Mouse (Mus musculus): ENCODE measurements around the gene Ccdc50. TPM values are rescaled to one million over a fixed set of nuclear protein-coding genes. Genes with fewer than 3 reads are reported as not detected.

Ccdc50 gene
- polyA plus RNA-seq, 1 experiment from 2014 or later = 40.7 TPM

DNA sequence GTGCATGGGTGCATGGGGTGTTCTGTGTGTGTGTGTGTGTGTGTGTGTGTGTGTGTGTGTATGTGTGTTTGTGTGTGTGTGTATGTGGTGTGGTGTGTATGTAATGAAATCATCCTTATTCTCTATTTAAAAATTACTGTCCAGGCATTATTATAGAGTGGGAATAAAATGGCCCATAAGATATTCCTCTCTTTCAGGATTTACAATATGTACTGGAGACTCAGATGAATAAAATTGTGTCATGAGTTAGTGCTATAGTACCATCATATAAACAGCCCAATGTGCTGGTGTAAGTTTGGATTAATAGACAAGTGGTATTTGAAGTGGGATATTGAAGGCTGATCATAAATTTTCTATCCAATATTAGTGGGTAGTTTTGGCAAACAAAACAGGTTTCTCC lies 15.4 kb downstream of the Ccdc50 start:
- H3K4me2 ChIP-seq = no peak overlapping the region
- DNase-seq (ENCODE audit: low spot score) (no peak), ATAC-seq (replicated peaks; ENCODE audit: low FRiP score) (no peak)
- no peak overlapping the region for H3K27ac ChIP-seq (ENCODE audit: low read depth, low read length)
- H3K9me3 ChIP-seq (ENCODE audit: control insufficient read depth, low read length) = no peaks in the 10 kb centered on the region
- no peak overlapping the region for H3K9ac ChIP-seq (ENCODE audit: low read depth, low read length)
- no peaks in the 10 kb centered on the region for H3K4me1 ChIP-seq (replicated peaks; ENCODE audit: control insufficient read depth, insufficient read depth, low read length)
- peaks cover 5% of the 10 kb centered on the region; the same call in 1 of the 2 replicates for H3K36me3 ChIP-seq (ENCODE audit: control insufficient read depth, insufficient read depth, low read length)
- no peak overlapping the region for H3K4me3 ChIP-seq (ENCODE audit: low read depth, low read length)
- no peaks in the 10 kb centered on the region for H3K27me3 ChIP-seq (replicated peaks; ENCODE audit: control insufficient read depth, insufficient read depth, low read length)

- H3K36me3 ChIP-seq (ENCODE audit: control insufficient read depth, insufficient read depth, low read length) = peaks cover 23% of the 10 kb centered on the region
- ATAC-seq (replicated peaks; ENCODE audit: low FRiP score) = no peak
- no peaks in the 10 kb centered on the region for H3K4me1 ChIP-seq (replicated peaks; ENCODE audit: control insufficient read depth, insufficient read depth, low read length)
Observed at GRCm38 (mm10) chr16:27416937-27417584, 28.4 kb downstream of the Ccdc50 start.

DNA sequence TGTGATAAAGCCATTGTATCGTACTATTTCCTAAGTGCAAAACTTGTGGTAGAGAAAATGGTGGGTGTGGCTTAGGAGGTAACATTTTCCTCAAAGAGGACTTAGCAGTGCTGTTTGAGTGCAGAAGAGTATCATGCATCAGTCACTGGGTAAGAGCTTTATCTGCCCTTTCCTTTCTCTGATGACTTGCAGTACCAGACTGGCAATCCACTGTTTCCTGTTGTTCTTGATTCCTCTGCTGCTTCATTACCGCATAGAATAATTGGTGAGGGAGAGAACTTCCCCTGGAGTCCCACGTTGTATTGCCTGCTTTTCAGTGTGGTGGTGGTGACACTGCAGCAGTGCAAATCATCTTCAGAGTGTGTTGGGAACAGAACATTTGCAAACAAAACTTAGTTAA lies 29.0 kb downstream of the Ccdc50 start:
- Histone ChIP-seq H3K4me2 (no peak overlapping the region), H3K4me1 (replicated peaks; ENCODE audit: control insufficient read depth, insufficient read depth, low read length) (no peaks in the 10 kb centered on the region), H3K9ac (ENCODE audit: low read depth, low read length) (no peak overlapping the region), H3K9me3 (ENCODE audit: control insufficient read depth, low read length) (no peaks in the 10 kb centered on the region), H3K27me3 (replicated peaks; ENCODE audit: control insufficient read depth, insufficient read depth, low read length) (no peaks in the 10 kb centered on the region), H3K27ac (ENCODE audit: low read depth, low read length) (no peak overlapping the region), H3K4me3 (ENCODE audit: low read depth, low read length) (no peak overlapping the region), H3K36me3 (ENCODE audit: control insufficient read depth, insufficient read depth, low read length) (peaks cover 28% of the 10 kb centered on the region)
- ATAC-seq (replicated peaks; ENCODE audit: low FRiP score) = no peak
- 59% methylated on average over 3 of the region's 3 CpGs for WGBS
- DNase-seq (ENCODE audit: low spot score) = no peak

More at GRCm38 (mm10) chr16:27416937-27417584, 28.4 kb downstream of the Ccdc50 start:
- Histone ChIP-seq H3K27ac (ENCODE audit: low read depth, low read length) (no peak overlapping the region), H3K4me2 (no peak overlapping the region), H3K9me3 (ENCODE audit: control insufficient read depth, low read length) (no peaks in the 10 kb centered on the region), H3K27me3 (replicated peaks; ENCODE audit: control insufficient read depth, insufficient read depth, low read length) (no peaks in the 10 kb centered on the region), H3K9ac (ENCODE audit: low read depth, low read length) (no peak overlapping the region), H3K4me3 (ENCODE audit: low read depth, low read length) (no peak overlapping the region)
- DNase-seq (ENCODE audit: low spot score) = no peak
- WGBS = 85% methylated on average over 6 of the region's 6 CpGs

DNA sequence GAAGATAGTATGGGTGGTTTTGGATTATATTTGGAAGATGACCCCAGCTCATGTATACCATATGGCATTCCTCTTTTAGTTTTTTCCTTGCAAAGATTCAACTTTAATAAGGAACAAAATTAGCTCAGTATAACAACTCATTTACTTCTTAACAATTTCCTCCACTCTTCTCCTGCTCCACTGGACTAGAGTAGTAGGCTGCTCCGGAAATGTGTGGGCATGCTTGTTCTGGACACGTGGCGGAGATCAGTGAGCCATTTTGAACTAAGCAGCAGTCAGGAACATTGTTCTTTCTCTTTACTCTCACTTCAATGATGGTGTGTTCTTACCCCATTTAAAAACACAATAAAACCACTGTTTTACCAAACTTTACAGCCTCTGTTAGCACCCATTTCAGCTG lies 32.3 kb downstream of the Ccdc50 start:
- WGBS = 100% methylated on average over 3 of the region's 3 CpGs
- Histone ChIP-seq H3K36me3 (ENCODE audit: control insufficient read depth, insufficient read depth, low read length) (peaks cover 21% of the 10 kb centered on the region), H3K9ac (ENCODE audit: low read depth, low read length) (no peak overlapping the region), H3K4me3 (ENCODE audit: low read depth, low read length) (no peak overlapping the region), H3K27me3 (replicated peaks; ENCODE audit: control insufficient read depth, insufficient read depth, low read length) (no peaks in the 10 kb centered on the region), H3K4me2 (no peak overlapping the region), H3K9me3 (ENCODE audit: control insufficient read depth, low read length) (no peaks in the 10 kb centered on the region), H3K4me1 (replicated peaks; ENCODE audit: control insufficient read depth, insufficient read depth, low read length) (no peaks in the 10 kb centered on the region), H3K27ac (ENCODE audit: low read depth, low read length) (no peak overlapping the region)
- DNase-seq (ENCODE audit: low spot score) (no peak), ATAC-seq (replicated peaks; ENCODE audit: low FRiP score) (no peak)

DNA sequence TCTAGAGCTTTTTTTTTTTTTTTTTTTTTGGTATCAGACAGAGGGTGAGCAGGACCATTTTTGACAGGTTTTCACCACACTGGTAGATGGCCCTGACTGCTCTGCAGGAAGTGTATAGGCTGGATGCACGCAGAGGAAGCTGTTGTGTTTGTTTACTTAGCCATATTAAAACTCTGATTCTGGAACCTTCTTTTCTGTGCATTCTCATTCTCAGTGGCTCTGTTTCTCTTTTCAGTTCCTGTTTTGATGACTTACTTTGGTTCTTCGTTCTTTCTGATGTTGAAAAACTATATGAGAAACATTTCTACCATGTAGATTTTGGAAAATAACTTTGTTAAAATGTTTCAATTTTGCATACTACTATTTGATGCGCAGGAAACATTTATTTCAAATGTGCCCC lies 46.4 kb downstream of the Ccdc50 start:
- H3K36me3 ChIP-seq (ENCODE audit: control insufficient read depth, insufficient read depth, low read length) = peaks cover 6% of the 10 kb centered on the region; the same call in 1 of the 2 replicates
- no peak overlapping the region for H3K4me2 ChIP-seq
- 90% methylated on average over 3 of the region's 3 CpGs for WGBS
- no peak for ATAC-seq (replicated peaks; ENCODE audit: low FRiP score)
- no peak overlapping the region for H3K4me3 ChIP-seq (ENCODE audit: low read depth, low read length)
- no peaks in the 10 kb centered on the region for H3K4me1 ChIP-seq (replicated peaks; ENCODE audit: control insufficient read depth, insufficient read depth, low read length)
- no peaks in the 10 kb centered on the region for H3K27me3 ChIP-seq (replicated peaks; ENCODE audit: control insufficient read depth, insufficient read depth, low read length)
- no peak overlapping the region for H3K9ac ChIP-seq (ENCODE audit: low read depth, low read length)
- no peak overlapping the region for H3K27ac ChIP-seq (ENCODE audit: low read depth, low read length)
- no peaks in the 10 kb centered on the region for H3K9me3 ChIP-seq (ENCODE audit: control insufficient read depth, low read length)
- no peak for DNase-seq (ENCODE audit: low spot score)

DNA sequence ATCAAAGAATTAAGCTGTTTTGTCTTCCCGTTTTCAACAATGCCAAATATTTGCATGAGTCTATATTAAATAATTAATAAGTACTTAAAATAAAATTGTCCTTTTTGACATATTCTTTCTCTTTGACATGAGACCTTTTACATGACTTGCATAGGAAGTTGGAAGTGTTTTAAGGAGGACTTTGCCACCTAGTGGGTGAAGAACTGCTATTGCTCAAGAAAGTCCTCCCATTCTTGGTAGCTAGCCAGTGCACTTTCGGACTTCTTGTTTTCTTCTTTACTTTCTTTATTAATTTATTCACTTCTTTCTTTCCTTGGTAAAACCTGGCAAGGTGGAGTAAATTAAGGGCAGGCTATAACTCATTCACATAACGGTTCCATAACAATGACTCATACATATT lies 55.3 kb downstream of the Ccdc50 start:
- Histone ChIP-seq H3K27ac (ENCODE audit: low read depth, low read length) (no peak overlapping the region), H3K27me3 (replicated peaks; ENCODE audit: control insufficient read depth, insufficient read depth, low read length) (no peaks in the 10 kb centered on the region), H3K9me3 (ENCODE audit: control insufficient read depth, low read length) (no peaks in the 10 kb centered on the region), H3K4me2 (no peak overlapping the region), H3K9ac (ENCODE audit: low read depth, low read length) (no peak overlapping the region), H3K36me3 (ENCODE audit: control insufficient read depth, insufficient read depth, low read length) (peaks cover 8% of the 10 kb centered on the region; the same call in 1 of the 2 replicates), H3K4me3 (ENCODE audit: low read depth, low read length) (no peak overlapping the region), H3K4me1 (replicated peaks; ENCODE audit: control insufficient read depth, insufficient read depth, low read length) (no peaks in the 10 kb centered on the region)
- DNase-seq (ENCODE audit: low spot score) (no peak), ATAC-seq (replicated peaks; ENCODE audit: low FRiP score) (no peak)
- WGBS = 92% methylated on average over 3 of the region's 3 CpGs

DNA sequence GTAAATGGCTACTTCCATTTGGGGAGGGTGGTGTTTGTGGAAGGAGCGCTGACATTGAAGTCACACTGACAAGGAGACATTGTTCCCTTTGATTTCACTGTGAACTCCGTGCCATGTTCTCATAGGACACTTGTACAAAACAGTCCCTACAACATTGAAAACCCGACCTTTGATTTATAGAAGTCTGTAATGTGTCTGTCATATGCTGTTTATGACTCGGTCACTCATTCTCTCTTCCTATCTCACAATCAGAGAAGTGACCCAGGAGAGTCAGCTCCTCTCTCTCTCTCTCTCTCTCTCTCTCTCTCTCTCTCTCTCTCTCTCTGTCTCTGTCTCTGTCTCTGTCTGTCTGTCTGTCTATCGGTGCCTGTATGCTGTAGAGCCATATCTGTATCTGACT lies 60.7 kb downstream of the Ccdc50 start:
- Histone ChIP-seq H3K27ac (ENCODE audit: low read depth, low read length) (no peak overlapping the region), H3K4me2 (no peak overlapping the region), H3K4me3 (ENCODE audit: low read depth, low read length) (no peak overlapping the region), H3K27me3 (replicated peaks; ENCODE audit: control insufficient read depth, insufficient read depth, low read length) (no peaks in the 10 kb centered on the region), H3K9ac (ENCODE audit: low read depth, low read length) (no peak overlapping the region), H3K36me3 (ENCODE audit: control insufficient read depth, insufficient read depth, low read length) (peaks cover 8% of the 10 kb centered on the region; the same call in 1 of the 2 replicates), H3K9me3 (ENCODE audit: control insufficient read depth, low read length) (no peaks in the 10 kb centered on the region), H3K4me1 (replicated peaks; ENCODE audit: control insufficient read depth, insufficient read depth, low read length) (no peaks in the 10 kb centered on the region)
- ATAC-seq (replicated peaks; ENCODE audit: low FRiP score) (no peak), DNase-seq (ENCODE audit: low spot score) (no peak)
- 90% methylated on average over 5 of the region's 5 CpGs for WGBS

- DNase-seq (ENCODE audit: low spot score) = no peak
- H3K9ac ChIP-seq (ENCODE audit: low read depth, low read length) = no peak overlapping the region
- no peak overlapping the region for H3K4me2 ChIP-seq
- H3K27me3 ChIP-seq (replicated peaks; ENCODE audit: control insufficient read depth, insufficient read depth, low read length) = no peaks in the 10 kb centered on the region
- H3K4me3 ChIP-seq (ENCODE audit: low read depth, low read length) = no peak overlapping the region
- no peaks in the 10 kb centered on the region for H3K9me3 ChIP-seq (ENCODE audit: control insufficient read depth, low read length)
- H3K4me1 ChIP-seq (replicated peaks; ENCODE audit: control insufficient read depth, insufficient read depth, low read length) = no peaks in the 10 kb centered on the region
- ATAC-seq (replicated peaks; ENCODE audit: low FRiP score) = no peak
- 87% methylated on average over 2 of the region's 2 CpGs for WGBS
- peaks cover 5% of the 10 kb centered on the region; the same call in 1 of the 2 replicates for H3K36me3 ChIP-seq (ENCODE audit: control insufficient read depth, insufficient read depth, low read length)
- H3K27ac ChIP-seq (ENCODE audit: low read depth, low read length) = no peak overlapping the region
Observed at GRCm38 (mm10) chr16:27450655-27451054, 62.0 kb downstream of the Ccdc50 start.

DNA sequence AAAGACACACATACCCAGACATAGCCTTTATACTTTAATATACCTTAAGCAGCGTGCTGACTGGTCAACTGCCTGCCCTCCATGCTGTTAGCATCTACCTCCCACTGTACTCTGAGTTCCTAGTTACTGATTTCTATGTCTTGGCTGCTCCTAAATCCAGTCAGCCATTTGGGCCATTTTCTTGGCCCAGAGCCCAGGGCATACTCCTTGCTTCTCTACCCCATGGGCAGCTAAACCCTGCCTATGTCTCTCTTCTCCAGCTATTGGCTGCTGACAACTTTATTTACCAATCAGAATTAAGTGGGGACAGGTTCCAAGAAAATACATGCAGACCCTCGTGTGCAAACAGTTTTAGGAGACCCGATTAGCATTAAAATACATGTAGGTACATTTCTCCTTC lies 64.7 kb downstream of the Ccdc50 start:
- Histone ChIP-seq H3K4me1 (replicated peaks; ENCODE audit: control insufficient read depth, insufficient read depth, low read length) (no peaks in the 10 kb centered on the region), H3K4me3 (ENCODE audit: low read depth, low read length) (no peak overlapping the region), H3K9me3 (ENCODE audit: control insufficient read depth, low read length) (no peaks in the 10 kb centered on the region), H3K27me3 (replicated peaks; ENCODE audit: control insufficient read depth, insufficient read depth, low read length) (no peaks in the 10 kb centered on the region), H3K9ac (ENCODE audit: low read depth, low read length) (no peak overlapping the region), H3K27ac (ENCODE audit: low read depth, low read length) (no peak overlapping the region), H3K4me2 (no peak overlapping the region), H3K36me3 (ENCODE audit: control insufficient read depth, insufficient read depth, low read length) (no peaks in the 10 kb centered on the region)
- 78% methylated on average over 3 of the region's 3 CpGs for WGBS
- DNase-seq (ENCODE audit: low spot score) (no peak), ATAC-seq (replicated peaks; ENCODE audit: low FRiP score) (no peak)

Data from liver, embryonic 11.5 days (tissue).